25 mouse cellular contexts compared by ENCODE assay signal in genomic region chr4:129116703-129117102, GRCm38 (mm10). TPM values are rescaled to one million over a fixed set of nuclear protein-coding genes. Genes with fewer than 3 reads are reported as not detected.
DNase-seq lines count a peak whose midpoint lies in the region; ATAC-seq and TF ChIP-seq lines count a peak whose summit lies in the region.
"Had no signal": no experiment of that assay in that cellular context is flagged by ENCODE, and none has a peak within 500 bp of the region (broad histone marks: within the 10 kb centered on the region; RNA-seq: fewer than 3 reads in every experiment).

No protein-coding gene starts in this region.

- no peak overlapping the region for H3K4me3 ChIP-seq in left cerebral cortex, adult 2 months
- H3K4me3 ChIP-seq: embryonic facial prominence, embryonic 13.5 days; embryonic facial prominence, embryonic 15.5 days; erythroblast, embryonic 14.5 days; forebrain, embryonic 10.5 days; forebrain, embryonic 12.5 days had no signal

- TF ChIP-seq CTCF in left cerebral cortex, adult 2 months (IDR thresholded peaks at IDR 0.05): no peak

- no peak for DNase-seq in frontal cortex, postnatal 36 days (ENCODE audit: low spot score in 2 of 2)
- no peak for DNase-seq in left cerebral cortex, adult 2 months (ENCODE audit: extremely low spot score in 1 of 2, low spot score in 2 of 2)
- no peak for DNase-seq in left cerebral cortex, postnatal 14 days (ENCODE audit: low spot score in 2 of 2)
- DNase-seq in kidney, adult 8-10 months: no peak
- DNase-seq: adrenal gland, adult 2 months; adrenal gland, postnatal 10 days; adrenal gland, postnatal 25 days; B cell, adult 2 months; cerebellum, adult 11-12 months; cerebellum, adult 2 months; cerebellum, adult 9-10 months; cerebellum, postnatal 10 days; cerebellum, postnatal 25 days; embryo, embryonic 11 days had no signal

- peak; percentile 22; the same call in 1 of the 2 replicates for ATAC-seq in frontal cortex, adult (ENCODE audit: low TSS enrichment)
- ATAC-seq: CD4-positive, CD25-positive, alpha-beta regulatory T cell, adult 4 months; forebrain, embryonic 14.5 days; forebrain, embryonic 16.5 days had no signal

- peak overlapping the region; percentile 76 for H3K27ac ChIP-seq in left cerebral cortex, adult 2 months
- H3K27ac ChIP-seq: embryonic facial prominence, embryonic 13.5 days; embryonic facial prominence, embryonic 15.5 days; forebrain, embryonic 10.5 days; forebrain, embryonic 12.5 days had no signal

- intact Hi-C loops in left cerebral cortex, adult 2 months (cut with DNase I): no loop called here
- intact Hi-C loops in left cerebral cortex, postnatal 14 days (cut with DNase I): loop anchor here (10.0 kb wide), 1 partner anchor 338 kb away; no protein-coding TSS in a partner anchor

RNA-seq across cellular contexts. Expression of gene Hpca, which starts 5.1 kb away (rescaled TPM):
- total RNA-seq in left cerebral cortex, adult 2 months (2021): 100 to 1,000 TPM; 650 to 692 TPM
- total RNA-seq in left cerebral cortex, postnatal 14 days (2021): 100 to 1,000 TPM; 562 to 615 TPM
- total RNA-seq: G1E had no signal

RNA-seq across cellular contexts. Expression of gene Tmem54, which starts 11.4 kb away (rescaled TPM):
- total RNA-seq in left cerebral cortex, adult 2 months (2021): not detected
- not detected for total RNA-seq in left cerebral cortex, postnatal 14 days (2021)
- total RNA-seq: adrenal gland, adult 2 months; adrenal gland, postnatal 10 days; adrenal gland, postnatal 25 days; CH12.LX; G1E had no signal

RNA-seq across cellular contexts. Expression of gene Fndc5, which starts 20.1 kb away (rescaled TPM):
- 10 to 100 TPM; 54.0 to 58.1 TPM for total RNA-seq in left cerebral cortex, adult 2 months (2021)
- total RNA-seq in left cerebral cortex, postnatal 14 days (2021): 10 to 100 TPM; 57.5 to 59.2 TPM

RNA-seq across cellular contexts. Expression of gene Rnf19b, which starts 58.6 kb away (rescaled TPM):
- 10 to 100 TPM; 52.6 to 57.7 TPM for total RNA-seq in left cerebral cortex, adult 2 months (2021)
- 10 to 100 TPM; 60.8 to 63.5 TPM for total RNA-seq in left cerebral cortex, postnatal 14 days (2021)
